Mouse (Mus musculus) neural tube, embryonic 15.5 days (tissue): ENCODE measurements around the gene Tbc1d22b. TPM values are rescaled to one million over a fixed set of nuclear protein-coding genes. Genes with fewer than 3 reads are reported as not detected.

ENCODE experiments used
- ATAC-seq: fragments of 200-750 bp; cut with Nextera tagmentation; 2 replicates; pipeline ENCODE4 v1.8.0; 2017; ENCODE audit warnings: mild to moderate bottlenecking, moderate TSS enrichment, moderate library complexity; ENCODE audit not compliant: low FRiP score
- H3K27ac ChIP-seq: fragments of 300-500 bp; sonication (generic); replicated peaks from 2 replicates; pipeline ENCODE4 v1.5.1; 2015; ENCODE audit warnings: mild to moderate bottlenecking, inconsistent platforms
- H3K27me3 ChIP-seq: fragments of 300-500 bp; sonication (generic); replicated peaks from 2 replicates; pipeline ENCODE4 v1.6.1; 2015; ENCODE audit warnings: inconsistent platforms
- H3K36me3 ChIP-seq: fragments of 300-500 bp; sonication (generic); 2 replicates; pipeline ENCODE4 v1.6.1; 2015; ENCODE audit warnings: inconsistent platforms
- H3K4me1 ChIP-seq: fragments of 300-500 bp; sonication (generic); 2 replicates; pipeline ENCODE4 v1.6.1; 2015; ENCODE audit warnings: inconsistent platforms
- H3K4me2 ChIP-seq: fragments of 300-500 bp; sonication (generic); 2 replicates; pipeline ENCODE4 v1.6.1; 2015; ENCODE audit warnings: inconsistent platforms, mild to moderate bottlenecking, moderate library complexity
- H3K4me3 ChIP-seq: fragments of 300-500 bp; sonication (generic); replicated peaks from 2 replicates; pipeline ENCODE4 v1.5.1; 2015; ENCODE audit warnings: mild to moderate bottlenecking, inconsistent platforms
- H3K9ac ChIP-seq: fragments of 300-500 bp; sonication (generic); replicated peaks from 2 replicates; pipeline ENCODE4 v1.6.1; 2015; ENCODE audit warnings: mild to moderate bottlenecking, inconsistent platforms
- H3K9me3 ChIP-seq: fragments of 300-500 bp; sonication (generic); replicated peaks from 2 replicates; pipeline ENCODE4 v1.6.1; 2016; ENCODE audit warnings: inconsistent platforms
- whole genome bisulfite sequencing: fragments of 180-500 bp; shearing (Covaris S2); methylation state at CpG from one replicate; pipeline ENCODE4 v1.1.7; 2015; ENCODE audit warnings: mixed read lengths; 5-methylcytosine and 5-hydroxymethylcytosine counted together
- polyA plus RNA-seq: library from polyadenylated mRNA; unstranded; fragments of >200 nt; fragmentation: Nextera tagmentation; extraction: Ambion mirVana; gene quantifications from 2 replicates; pipeline ENCODE4 v1.2.1, GENCODE M21; 2015

Gene Tbc1d22b
- 25.7 and 29.4 TPM in 2 replicates for polyA plus RNA-seq

GRCm38 (mm10) chr17:29549543-29550428 lies at the start of gene Tbc1d22b, which contains the start of gene Gm17657:
Tbc1d22b (plus strand) TSS chr17:29549785.
Gm17657 (minus strand) TSS chr17:29549638.
- Histone ChIP-seq H3K4me1 (peaks cover 26% of the 10 kb centered on the region), H3K36me3 (no peaks in the 10 kb centered on the region), H3K27me3 (no peaks in the 10 kb centered on the region), H3K9ac (peak within 1 kb of the TSS; percentile 98), H3K27ac (peak within 1 kb of the TSS; percentile 63; the same call in 1 of the 2 replicates), H3K4me2 (peak within 1 kb of the TSS; percentile 94), H3K9me3 (no peaks in the 10 kb centered on the region), H3K4me3 (peak within 1 kb of the TSS; percentile 75)
- WGBS: 0% methylated on average over 38 of the region's 44 CpGs
- ATAC-seq: peak; percentile 98

- Histone ChIP-seq H3K27ac (no peak overlapping the region), H3K4me1 (peaks cover 9% of the 10 kb centered on the region), H3K36me3 (no peaks in the 10 kb centered on the region), H3K9ac (no peak overlapping the region), H3K4me2 (no peak overlapping the region), H3K9me3 (no peaks in the 10 kb centered on the region), H3K27me3 (no peaks in the 10 kb centered on the region), H3K4me3 (no peak overlapping the region)
- ATAC-seq: no peak
- 82% methylated on average over 7 of the region's 7 CpGs for WGBS
Measured at GRCm38 (mm10) chr17:29500243-29500740, 49.3 kb upstream of the Tbc1d22b start.

- Histone ChIP-seq H3K4me3 (no peak overlapping the region), H3K9ac (no peak overlapping the region), H3K9me3 (no peaks in the 10 kb centered on the region), H3K4me1 (peaks cover 9% of the 10 kb centered on the region), H3K36me3 (no peaks in the 10 kb centered on the region), H3K27me3 (no peaks in the 10 kb centered on the region), H3K27ac (no peak overlapping the region), H3K4me2 (no peak overlapping the region)
- 80% methylated on average over 17 of the region's 17 CpGs for WGBS
- ATAC-seq: no peak
Measured at GRCm38 (mm10) chr17:29500802-29501469, 48.6 kb upstream of the Tbc1d22b start.

DNA sequence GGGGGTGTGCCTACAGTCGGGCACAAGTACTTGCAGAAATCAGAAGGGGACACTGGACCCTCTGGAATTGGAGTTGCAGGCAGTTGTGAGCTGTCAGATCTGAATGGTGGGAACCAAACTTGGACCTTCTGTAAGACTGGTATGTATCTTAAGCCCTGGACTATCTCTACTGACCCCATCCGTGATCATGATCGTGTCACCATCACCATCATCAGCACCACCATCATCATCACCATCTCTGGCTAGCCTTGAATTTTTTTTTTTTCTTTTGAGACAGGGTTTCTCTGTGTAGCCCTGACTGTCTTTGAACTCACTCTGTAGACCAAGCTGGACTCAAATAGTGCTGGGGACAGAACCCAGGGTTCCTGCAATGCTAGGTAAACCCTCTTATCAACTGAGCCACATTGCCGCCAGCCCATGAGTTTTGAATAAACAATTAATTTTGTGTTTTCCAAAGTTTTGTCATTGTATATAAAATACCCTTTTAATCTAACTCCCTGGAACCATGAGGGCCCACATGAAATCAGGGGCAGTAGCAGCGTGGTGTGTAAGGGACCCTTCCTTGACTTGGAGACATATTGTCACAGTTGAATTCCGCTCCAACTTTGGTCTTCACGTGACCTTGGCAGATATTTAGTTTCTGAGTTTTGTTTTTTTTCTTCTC lies 47.4 kb upstream of the Tbc1d22b start:
- Histone ChIP-seq H3K4me2 (no peak overlapping the region), H3K4me1 (peaks cover 9% of the 10 kb centered on the region), H3K9ac (no peak overlapping the region), H3K27me3 (no peaks in the 10 kb centered on the region), H3K36me3 (no peaks in the 10 kb centered on the region), H3K27ac (no peak overlapping the region), H3K4me3 (no peak overlapping the region), H3K9me3 (no peaks in the 10 kb centered on the region)
- WGBS: 89% methylated on average over 7 of the region's 7 CpGs
- ATAC-seq: no peak

DNA sequence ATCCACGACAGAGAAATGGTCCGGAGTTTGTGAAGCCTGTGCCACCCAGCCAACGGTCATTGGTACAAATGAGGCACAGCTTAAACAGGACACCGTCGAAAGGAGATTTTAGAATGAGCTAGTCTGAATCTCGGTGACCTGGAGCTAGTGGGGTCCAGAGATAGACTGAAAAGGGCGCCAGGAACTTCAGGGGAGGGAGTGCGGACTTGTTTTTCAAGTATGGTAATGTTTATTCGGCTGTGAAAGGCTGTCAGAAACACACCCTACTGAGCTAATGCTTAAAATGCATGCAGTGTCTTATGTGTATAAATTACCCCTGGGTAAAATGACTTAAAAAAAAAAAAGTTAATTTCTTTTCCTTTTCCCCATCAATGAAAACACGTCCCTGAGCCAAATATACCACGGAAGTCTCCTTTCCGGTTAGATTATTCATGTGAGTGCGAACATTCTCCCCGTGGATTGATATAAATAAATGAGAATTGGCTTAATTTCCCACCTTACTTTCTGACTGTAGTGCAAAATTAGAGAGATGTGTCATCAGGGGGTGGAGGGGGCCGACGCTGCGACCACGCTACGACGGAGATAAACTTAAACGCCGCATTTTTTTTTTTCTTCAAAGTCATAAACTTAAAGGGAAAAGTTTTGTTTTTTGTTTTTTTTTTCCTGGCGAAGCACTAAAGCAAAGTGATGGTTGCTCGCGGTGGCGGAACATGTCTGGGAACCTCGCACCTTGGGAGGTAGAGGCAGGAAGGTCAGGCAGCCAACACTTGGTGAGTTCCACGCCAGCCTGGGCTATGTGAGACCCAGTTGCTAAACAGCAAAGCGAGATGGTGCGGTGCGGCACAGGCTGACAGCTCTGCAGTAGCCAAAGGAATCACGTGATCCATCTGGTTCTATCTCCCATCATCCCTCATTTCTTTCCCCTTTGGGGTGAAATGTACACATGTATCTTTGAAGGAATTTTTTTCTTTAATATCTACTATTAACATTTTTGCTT lies 46.6 kb upstream of the Tbc1d22b start:
- 24% methylated on average over 32 of the region's 32 CpGs for WGBS
- Histone ChIP-seq H3K36me3 (no peaks in the 10 kb centered on the region), H3K27ac (no peak overlapping the region), H3K9me3 (no peaks in the 10 kb centered on the region), H3K9ac (no peak overlapping the region), H3K4me2 (peak overlapping the region; percentile 39), H3K27me3 (no peaks in the 10 kb centered on the region), H3K4me3 (no peak overlapping the region), H3K4me1 (peaks cover 9% of the 10 kb centered on the region)
- no peak for ATAC-seq

- WGBS: 85% methylated on average over 5 of the region's 5 CpGs
- Histone ChIP-seq H3K9ac (no peak overlapping the region), H3K27me3 (no peaks in the 10 kb centered on the region), H3K9me3 (no peaks in the 10 kb centered on the region), H3K4me2 (no peak overlapping the region), H3K36me3 (no peaks in the 10 kb centered on the region), H3K4me3 (no peak overlapping the region), H3K4me1 (peaks cover 9% of the 10 kb centered on the region), H3K27ac (no peak overlapping the region)
- ATAC-seq: no peak
Measured at GRCm38 (mm10) chr17:29503700-29504099, 45.9 kb upstream of the Tbc1d22b start.

- no peak overlapping the region for H3K27ac ChIP-seq
- no peak for ATAC-seq
- H3K9me3 ChIP-seq: no peaks in the 10 kb centered on the region
- H3K4me2 ChIP-seq: no peak overlapping the region
- no peaks in the 10 kb centered on the region for H3K4me1 ChIP-seq
- 69% methylated on average over 12 of the region's 12 CpGs for WGBS
- H3K36me3 ChIP-seq: no peaks in the 10 kb centered on the region
- no peak overlapping the region for H3K9ac ChIP-seq
- H3K4me3 ChIP-seq: no peak overlapping the region
- H3K27me3 ChIP-seq: no peaks in the 10 kb centered on the region
Measured at GRCm38 (mm10) chr17:29508927-29509608, 40.5 kb upstream of the Tbc1d22b start.

- Histone ChIP-seq H3K4me1 (0 out of 2 replicates have a peak, but pooled peaks cover 2% of the 10 kb centered on the region), H3K36me3 (no peaks in the 10 kb centered on the region), H3K9me3 (no peaks in the 10 kb centered on the region), H3K9ac (no peak overlapping the region), H3K27me3 (no peaks in the 10 kb centered on the region), H3K27ac (no peak overlapping the region), H3K4me2 (no peak overlapping the region), H3K4me3 (no peak overlapping the region)
- 75% methylated on average over 8 of the region's 8 CpGs for WGBS
- ATAC-seq: no peak
Measured at GRCm38 (mm10) chr17:29510691-29511090, 38.9 kb upstream of the Tbc1d22b start.

DNA sequence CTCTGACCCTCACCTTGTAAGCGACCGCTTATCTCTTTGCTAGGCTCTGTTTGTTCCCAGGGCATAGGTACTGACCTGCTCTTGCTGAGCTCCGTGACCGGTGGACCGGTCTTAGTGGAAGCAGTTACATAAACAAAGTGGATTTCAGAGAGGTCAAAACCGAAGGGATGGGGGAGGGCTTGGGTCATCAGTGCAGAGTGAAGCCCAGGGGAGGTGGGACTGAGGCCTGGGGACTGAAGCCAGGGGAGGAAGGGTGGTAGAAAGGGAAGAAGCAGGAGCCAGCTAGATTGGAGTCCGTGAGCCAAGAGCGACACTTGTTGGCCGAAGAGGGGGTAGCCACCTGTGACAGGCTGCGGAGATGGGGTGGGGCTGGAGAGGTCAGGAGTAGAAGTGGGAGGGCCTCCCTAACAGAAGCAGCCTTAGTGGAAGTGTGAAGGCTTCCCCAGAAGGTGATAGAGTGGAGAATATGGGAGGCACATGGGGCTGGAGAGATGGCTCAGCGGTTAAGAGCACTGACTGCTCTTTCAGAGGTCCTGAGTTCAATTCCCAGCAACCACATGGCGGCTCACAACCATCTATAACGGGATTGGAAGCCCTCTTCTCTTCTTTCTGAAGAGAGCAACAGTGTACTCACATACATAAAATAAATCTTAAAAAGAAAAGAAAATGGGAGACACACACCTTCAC lies 36.4 kb upstream of the Tbc1d22b start:
- no peaks in the 10 kb centered on the region for H3K27me3 ChIP-seq
- 42% methylated on average over 13 of the region's 13 CpGs for WGBS
- ATAC-seq: no peak

GRCm38 (mm10) chr17:29514435-29514834 lies 35.1 kb upstream of the Tbc1d22b start:
- no peak overlapping the region for H3K27ac ChIP-seq
- H3K9me3 ChIP-seq: no peaks in the 10 kb centered on the region
- H3K4me3 ChIP-seq: no peak overlapping the region
- ATAC-seq: 0 out of 2 replicates have a peak, but pooled peaks have one; percentile 35
- WGBS: 3% methylated on average over 11 of the region's 11 CpGs
- H3K9ac ChIP-seq: no peak overlapping the region
- H3K27me3 ChIP-seq: no peaks in the 10 kb centered on the region
- H3K36me3 ChIP-seq: no peaks in the 10 kb centered on the region
- 0 out of 2 replicates have a peak, but pooled peaks cover 2% of the 10 kb centered on the region for H3K4me1 ChIP-seq
- H3K4me2 ChIP-seq: no peak overlapping the region

More for the DNA sequence above, 36.4 kb upstream of the Tbc1d22b start:
- no peak overlapping the region for H3K27ac ChIP-seq
- no peak overlapping the region for H3K4me2 ChIP-seq
- H3K4me3 ChIP-seq: no peak overlapping the region
- no peak overlapping the region for H3K9ac ChIP-seq
- H3K9me3 ChIP-seq: no peaks in the 10 kb centered on the region
- H3K4me1 ChIP-seq: 0 out of 2 replicates have a peak, but pooled peaks cover 2% of the 10 kb centered on the region
- H3K36me3 ChIP-seq: no peaks in the 10 kb centered on the region
